Mouse (Mus musculus) erythroid progenitor cell, adult 5-6 weeks (primary cell): ENCODE results near the gene Zbtb16. TPM values are rescaled to one million over a fixed set of nuclear protein-coding genes. Genes with fewer than 3 reads are reported as not detected.

Experiments
- ATAC-seq: replicated peaks from 2 replicates; pipeline ENCODE4 v1.8.0; 2016; ENCODE audit warnings: moderate number of reproducible peaks, mild to moderate bottlenecking, moderate TSS enrichment, inconsistent platforms; ENCODE audit not compliant: poor library complexity, low FRiP score, severe bottlenecking
- total RNA-seq, 2 experiments: library from RNA; stranded (forward) in 1 of 2; stranded (reverse) in 1 of 2; fragments of 150-400 nt in 1 of 2; fragments of 186-747, 209-891 nt in 1 of 2; gene quantifications; 2 replicates each; pipeline versions ENCODE4 v1.2.3 to v1.2.4; 2015 to 2017; ENCODE audit warnings: low replicate concordance in 2 of 2

Zbtb16 gene
- total RNA-seq, 2 experiments from 2014 or later, result under 0.01 to 0.76 TPM

DNA sequence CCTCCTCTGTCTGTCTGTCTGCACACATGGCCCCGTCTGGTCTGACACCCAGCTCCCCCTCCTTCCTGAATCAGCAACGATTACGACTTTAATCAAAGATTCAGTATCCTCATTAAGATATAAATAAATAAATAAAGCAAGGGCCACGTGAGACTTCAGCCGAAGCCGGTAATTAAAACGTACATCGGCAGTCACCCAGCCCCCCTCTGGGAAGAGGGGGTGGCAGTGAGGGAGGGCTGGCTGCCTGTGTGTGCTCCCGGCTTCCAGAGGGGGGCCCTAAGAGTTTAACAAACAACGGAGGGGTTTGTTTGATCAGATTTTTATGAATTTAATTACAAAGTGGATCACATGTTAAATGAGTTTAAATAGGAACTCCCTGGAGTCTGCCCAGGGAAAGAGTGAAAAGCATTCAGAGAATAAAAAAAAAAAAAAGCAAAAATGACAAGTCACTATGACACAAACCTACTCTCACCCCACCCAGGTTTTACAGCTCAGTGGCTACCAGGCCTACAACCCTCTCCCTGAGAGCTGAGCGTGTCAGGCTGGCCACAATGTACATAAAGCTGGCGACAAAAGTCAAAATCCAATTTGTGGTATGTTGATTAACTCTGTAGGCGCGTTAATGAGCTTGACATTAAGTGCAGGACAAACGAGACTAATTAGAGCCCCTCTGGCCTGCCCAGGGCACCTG, 173.5 kb downstream of the Zbtb16 start:
- no peak for ATAC-seq

DNA sequence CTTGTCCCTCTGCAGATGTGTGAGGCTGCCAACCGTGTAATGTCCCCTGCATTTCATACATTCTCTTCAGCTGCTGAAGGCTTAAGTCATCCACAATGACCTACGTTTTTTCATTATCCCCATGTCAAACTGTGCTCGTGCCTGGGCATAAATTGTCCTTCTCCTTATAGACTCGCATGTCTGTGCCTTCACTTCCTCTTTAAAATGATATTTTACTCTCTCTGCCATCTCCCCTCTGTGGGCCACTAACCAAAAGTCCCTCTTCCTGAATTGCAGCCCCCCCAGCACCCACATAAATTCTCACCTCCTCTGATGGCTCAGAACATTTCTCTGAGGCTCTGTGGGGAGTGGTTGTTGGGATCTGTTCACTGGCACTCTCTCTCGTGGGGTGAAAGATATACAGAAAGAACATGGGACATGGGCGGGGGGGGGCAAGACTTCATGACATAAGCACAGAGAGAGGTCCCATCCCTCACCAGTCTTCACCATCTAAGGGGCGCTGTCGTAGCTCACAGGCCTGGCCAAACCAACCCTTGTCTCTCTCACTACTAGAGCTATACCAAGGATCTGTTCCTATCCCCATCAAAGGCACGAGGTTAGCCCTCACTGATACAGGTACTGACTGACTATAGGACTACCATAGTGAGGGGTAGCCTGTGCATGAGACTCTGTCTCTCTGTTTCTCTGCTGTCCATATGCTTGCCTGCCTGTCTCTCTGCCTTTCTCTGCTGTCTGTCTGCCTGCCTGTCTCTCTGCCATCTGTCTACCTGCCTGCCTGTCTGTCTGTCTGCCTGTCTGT, 174.6 kb downstream of the Zbtb16 start:
- ATAC-seq, result no peak

GRCm38 (mm10) chr9:48655525-48656169, 180.4 kb downstream of the Zbtb16 start:
- ATAC-seq, result no peak

GRCm38 (mm10) chr9:48654730-48655129, 181.3 kb downstream of the Zbtb16 start:
- ATAC-seq, result no peak

- ATAC-seq, result no peak
Observed at GRCm38 (mm10) chr9:48653399-48654070, 182.5 kb downstream of the Zbtb16 start.

DNA sequence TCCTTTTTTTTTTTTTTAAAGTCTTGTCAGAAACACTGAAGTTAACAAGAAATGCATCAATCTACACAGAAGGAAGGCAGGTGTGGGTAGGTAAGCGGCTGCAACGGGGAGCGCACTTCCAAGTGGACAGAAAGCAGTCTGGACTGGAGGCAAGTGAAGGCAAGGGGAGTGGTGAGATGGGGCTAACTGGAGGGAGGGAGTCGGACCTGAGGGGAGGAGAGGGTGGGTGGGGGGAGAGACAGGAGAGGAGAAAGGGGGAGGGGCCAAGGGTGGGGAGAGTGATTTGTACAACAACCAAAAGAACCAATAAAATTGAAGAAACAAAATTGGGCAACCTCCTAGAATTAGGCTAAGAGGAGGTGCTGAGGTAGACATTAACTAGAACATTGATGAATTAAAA, 184.0 kb downstream of the Zbtb16 start:
- no peak for ATAC-seq

DNA sequence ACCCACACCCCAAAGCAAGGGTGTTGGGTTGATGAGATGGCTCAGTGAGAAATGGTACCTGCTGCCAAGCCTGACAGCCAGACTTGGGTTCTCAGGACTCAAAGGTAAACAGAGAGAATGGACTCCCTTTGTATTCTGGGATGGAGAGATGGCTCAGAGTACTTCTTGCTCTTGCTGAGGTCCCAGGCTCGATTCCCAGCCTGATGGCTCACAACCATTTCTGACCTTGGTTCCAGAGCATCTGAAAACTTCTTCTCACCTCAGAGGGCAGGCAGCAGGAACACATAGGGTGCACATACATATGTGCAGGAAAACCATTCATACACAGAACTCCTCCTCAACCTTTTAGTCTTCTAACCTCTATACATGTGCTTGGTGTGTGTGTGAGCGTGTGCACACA, 185.2 kb downstream of the Zbtb16 start:
- no peak for ATAC-seq

DNA sequence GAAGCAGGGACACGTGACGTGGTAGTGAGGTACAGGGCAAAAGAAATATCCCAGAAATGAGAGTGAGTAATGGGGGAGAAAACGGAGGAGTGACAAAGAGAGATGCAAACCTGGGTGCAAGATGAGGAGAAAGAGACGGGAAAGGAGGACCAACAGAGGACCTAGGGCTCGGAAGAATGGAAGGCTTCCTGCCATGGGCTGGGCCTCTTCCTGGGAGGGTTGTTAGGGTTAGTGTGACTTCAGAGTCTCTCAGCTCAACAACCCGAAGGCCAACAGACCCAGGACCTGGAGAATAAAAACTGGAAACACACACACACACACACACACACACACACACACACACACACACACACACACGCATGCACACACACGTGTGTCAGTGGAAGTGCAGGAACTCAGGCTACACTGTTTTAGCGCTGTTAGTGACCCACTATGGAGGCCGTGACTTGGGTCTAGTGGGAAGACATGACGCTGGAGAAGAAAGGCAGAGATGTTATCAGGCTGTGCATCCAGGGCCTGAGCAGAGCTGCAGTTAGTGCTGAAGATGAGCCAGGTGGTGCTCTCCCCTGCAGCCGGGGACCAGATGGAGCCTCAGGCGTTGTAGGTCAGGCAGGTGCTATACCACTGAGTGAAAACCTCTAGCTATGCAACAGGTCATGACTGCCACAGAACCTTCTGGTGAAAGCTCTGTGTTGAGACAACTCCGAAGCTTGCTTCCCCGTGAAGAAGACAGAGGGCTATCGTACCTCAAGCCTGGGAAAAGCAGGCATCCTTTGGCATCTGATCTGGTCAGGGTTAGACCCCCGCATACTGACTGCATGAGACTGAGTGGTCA, 186.0 kb downstream of the Zbtb16 start:
- no peak for ATAC-seq

DNA sequence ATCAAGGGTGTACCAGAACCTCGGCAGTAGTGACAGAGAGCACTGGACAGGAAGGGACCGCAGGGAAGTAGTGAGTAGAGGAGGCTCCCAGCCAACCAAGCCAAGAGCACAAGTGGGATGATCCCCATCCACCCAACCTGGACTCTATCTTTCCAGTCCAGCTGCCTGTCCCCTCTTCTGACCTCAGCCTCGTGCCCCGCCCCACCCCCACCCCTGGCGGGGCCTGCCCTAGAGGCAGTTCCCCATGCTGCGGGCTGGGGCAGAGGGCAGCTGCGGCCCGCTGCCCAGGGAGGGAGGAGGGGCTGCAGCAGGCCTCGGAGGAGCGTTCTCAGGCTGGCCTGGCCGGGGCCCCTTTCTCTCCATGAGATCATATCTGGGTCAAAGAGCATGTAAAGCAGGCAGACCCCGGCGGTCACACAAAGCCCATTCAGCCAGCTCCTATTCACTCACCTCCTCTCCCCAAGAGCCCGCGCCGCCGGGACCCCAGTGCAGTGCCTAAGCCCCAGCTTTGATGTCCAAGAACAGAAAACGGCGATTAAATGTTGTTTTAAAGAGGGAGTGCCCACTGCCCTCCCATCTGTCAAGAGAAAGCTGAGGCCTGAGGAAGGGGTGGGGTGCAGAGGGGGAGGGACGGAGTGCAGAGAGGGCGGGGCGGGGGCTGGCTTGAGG, 186.8 kb downstream of the Zbtb16 start:
- ATAC-seq, result peak; percentile 43; the same call in 1 of the 2 replicates

DNA sequence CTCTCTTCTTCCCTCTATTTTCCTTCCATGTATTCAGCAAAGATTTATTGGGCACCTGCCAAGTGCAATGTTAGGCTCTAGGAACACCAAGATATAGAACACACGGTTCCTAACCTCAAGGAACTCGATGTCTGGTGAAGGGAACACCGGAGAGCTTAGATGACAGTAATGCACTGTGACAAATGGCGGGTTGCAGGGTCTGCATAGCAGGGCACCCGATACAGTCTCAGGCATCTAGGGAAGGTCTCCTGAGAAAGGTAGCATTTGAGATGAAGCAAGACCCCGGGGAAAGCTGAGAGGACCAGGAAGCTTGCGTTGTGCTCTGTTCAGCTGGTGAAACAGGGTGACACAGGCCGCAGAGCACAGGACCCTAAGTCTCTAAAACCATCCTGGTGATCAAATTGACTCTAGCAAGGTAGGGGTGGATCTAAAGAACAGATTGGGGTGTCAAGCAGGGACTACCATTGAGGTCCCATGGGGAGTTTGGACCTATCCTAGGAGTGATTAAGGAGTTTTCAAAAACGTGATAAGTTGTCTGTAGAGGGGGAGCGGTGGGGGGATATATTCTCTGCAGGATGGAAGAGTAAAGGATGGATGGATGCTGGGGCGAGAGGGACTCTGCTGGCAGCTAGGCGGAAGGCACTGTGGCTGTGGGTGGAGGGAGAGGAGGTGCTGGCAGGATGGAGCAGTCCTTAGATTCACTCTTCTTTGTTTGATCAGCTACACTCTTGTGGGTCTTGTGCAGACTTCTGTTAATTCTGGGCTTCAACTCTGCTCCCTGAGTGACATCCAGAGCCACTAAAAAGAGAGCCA, 187.5 kb downstream of the Zbtb16 start:
- no peak for ATAC-seq

DNA sequence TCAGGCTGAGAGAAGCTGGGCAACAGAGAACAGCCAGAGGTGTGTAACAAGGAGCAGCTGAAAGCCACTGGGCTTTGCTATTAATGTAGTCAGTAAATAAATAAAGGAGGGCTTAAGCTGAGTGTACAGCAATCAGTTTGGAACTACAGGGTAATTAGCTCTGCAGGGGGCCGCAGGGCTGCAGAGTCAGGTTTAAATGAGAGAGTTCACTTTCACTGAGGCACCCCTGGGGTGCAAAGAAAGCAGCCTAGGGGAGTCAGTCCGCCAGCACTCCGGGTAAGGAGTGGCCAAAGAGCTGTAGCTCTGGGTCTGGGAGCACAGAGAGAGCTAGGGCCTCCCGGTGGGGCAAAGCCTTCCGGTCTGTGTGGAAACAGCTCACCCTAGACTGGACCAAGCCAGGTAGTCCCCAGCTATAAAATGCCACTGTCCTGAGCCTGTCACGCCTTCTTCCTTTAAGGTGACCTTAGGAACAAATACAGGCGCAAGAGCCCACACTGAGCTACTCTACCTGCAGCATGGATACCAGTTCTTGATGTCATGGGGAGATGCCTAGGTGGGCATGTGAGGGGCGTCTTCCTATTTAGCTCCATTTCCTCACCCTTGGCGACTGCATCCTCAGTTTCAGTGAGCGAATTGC, 188.3 kb downstream of the Zbtb16 start:
- no peak for ATAC-seq

GRCm38 (mm10) chr9:48646781-48647647, 189.0 kb downstream of the Zbtb16 start:
- no peak for ATAC-seq

GRCm38 (mm10) chr9:48646251-48646650, 189.8 kb downstream of the Zbtb16 start:
- ATAC-seq, result no peak; the same call in 1 of the 2 replicates

DNA sequence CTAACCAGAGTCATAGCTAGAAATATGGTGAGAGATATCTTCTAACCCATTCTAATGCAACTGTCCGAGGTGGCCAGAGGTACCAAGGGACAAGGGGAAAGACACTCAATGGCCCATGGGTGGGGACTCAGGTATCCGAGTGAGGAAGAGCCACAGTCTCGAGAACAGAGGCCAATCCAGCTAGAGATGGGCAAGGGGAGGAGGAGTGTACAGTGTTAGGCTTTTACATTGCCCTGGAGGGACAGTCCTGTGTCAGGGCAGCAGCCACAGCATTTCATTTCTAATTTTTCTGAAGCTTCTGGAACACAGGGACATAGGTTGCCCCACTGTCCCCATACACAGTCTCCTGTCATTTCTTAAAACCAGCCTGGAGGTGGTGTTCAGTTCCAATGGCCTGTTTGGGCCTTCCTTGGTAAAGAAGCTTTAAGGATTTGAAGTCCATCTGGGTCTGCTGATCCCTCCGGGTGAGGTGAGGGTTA, 190.3 kb downstream of the Zbtb16 start:
- ATAC-seq, result no peak

DNA sequence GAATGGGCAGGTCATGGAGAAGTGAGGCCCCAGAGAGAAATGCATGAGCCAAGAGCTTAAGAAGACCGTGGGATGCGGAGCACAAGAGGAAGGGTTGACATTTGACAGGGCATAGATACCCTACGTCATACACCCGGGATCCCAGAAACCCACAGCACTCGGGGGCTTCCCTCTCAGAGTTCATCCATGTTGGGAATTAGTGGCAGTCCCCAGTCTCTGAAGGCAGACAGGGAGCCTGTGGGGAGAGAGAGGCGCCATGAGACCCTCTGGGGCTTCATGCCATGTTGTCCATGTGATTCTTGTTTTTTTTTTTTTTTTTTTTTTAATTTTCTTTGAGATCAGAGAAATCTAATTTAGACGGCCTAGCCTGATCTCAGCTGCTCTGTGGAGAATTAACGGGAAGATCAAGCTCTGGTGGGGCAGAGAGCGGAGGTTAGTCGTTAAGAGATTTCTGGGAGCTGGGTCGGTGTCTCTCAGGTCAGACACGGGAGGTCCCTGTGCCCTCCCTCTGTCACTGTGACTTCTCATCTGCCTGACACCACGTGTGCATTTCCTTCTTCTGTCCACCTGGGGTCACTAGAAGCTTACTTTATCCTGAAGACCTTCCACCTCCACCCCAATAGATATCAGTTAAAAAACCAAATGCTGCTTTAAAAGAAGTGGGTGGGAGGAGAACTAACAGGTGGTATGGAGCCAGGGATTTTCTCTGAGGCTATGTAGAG, 190.9 kb downstream of the Zbtb16 start:
- no peak for ATAC-seq

DNA sequence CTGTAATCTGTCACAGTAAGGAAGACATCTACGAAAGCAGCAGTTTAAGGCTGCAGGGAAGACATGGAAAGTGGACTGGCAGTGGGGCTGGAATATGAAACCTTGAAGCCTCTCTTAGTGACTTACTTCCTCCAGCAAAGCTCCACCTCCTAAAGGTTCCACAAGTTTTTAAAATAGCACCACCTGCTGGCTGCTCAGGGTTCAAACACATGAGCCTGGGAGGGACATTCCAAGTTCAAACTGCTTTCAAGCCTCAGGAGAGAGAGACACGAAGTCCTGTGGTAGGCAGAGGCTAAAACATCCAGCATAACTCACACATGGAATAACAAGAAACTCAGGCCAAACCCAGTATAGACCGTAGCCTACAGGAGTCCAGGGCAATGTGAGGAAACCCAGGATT, 191.6 kb downstream of the Zbtb16 start:
- ATAC-seq, result no peak
